In genomic region chr3:145923874-145924577, GRCm38 (mm10) we compare ENCODE assay signal across 8 mouse cellular contexts. TPM values are rescaled to one million over a fixed set of nuclear protein-coding genes. Genes with fewer than 3 reads are reported as not detected.
A peak's percentile ranks its signal among the peaks of the same experiment; 100 is the strongest.
DNase-seq lines count a peak whose midpoint lies in the region; ATAC-seq lines count a peak whose summit lies in the region.

No protein-coding gene starts in this region.

- peak overlapping the region; percentile 78 for H3K4me2 ChIP-seq in hindbrain, embryonic 14.5 days (replicated peaks)

- H3K9me3 ChIP-seq in hindbrain, embryonic 14.5 days (ENCODE audit: control insufficient read depth, low read length) = no peaks in the 10 kb centered on the region

- H3K9ac ChIP-seq in hindbrain, embryonic 14.5 days = peak overlapping the region; percentile 93

- DNase-seq in R1 (ENCODE audit: low read depth, low spot score) = peak; percentile 99
- DNase-seq in cerebellum, postnatal 25 days = peak; percentile 97 to 99
- peak; percentile 94 to 97 for DNase-seq in frontal cortex, postnatal 25 days (ENCODE audit: low spot score in 2 of 2)
- peak; percentile 99 for DNase-seq in hindbrain, embryonic 14.5 days (ENCODE audit: low spot score)
- peak; percentile 97 to 99 for DNase-seq in layer of hippocampus, postnatal 36 days
- peak; percentile 100 for DNase-seq in lung, postnatal 36 days
- DNase-seq in retina, postnatal 1 day = peak; percentile 100
- DNase-seq in urinary bladder, adult 18-20 months (ENCODE audit: low spot score in 2 of 2) = peak; percentile 98 to 99

- peaks cover 14% of the 10 kb centered on the region for H3K4me1 ChIP-seq in hindbrain, embryonic 14.5 days (replicated peaks; ENCODE audit: control insufficient read depth, insufficient read depth, low read length)

- peak overlapping the region; percentile 80 for H3K27ac ChIP-seq in hindbrain, embryonic 14.5 days

- WGBS in hindbrain, embryonic 14.5 days = under 1% methylated on average over 55 of the region's 58 CpGs

- H3K36me3 ChIP-seq in hindbrain, embryonic 14.5 days (replicated peaks; ENCODE audit: control insufficient read depth, insufficient read depth) = peaks cover 4% of the 10 kb centered on the region; the same call in 1 of the 2 replicates

- ATAC-seq in hindbrain, embryonic 14.5 days (ENCODE audit: low FRiP score) = peak; percentile 100

- no peaks in the 10 kb centered on the region for H3K27me3 ChIP-seq in hindbrain, embryonic 14.5 days (ENCODE audit: control insufficient read depth, insufficient read depth, low read length)

- peak overlapping the region; percentile 86 for H3K4me3 ChIP-seq in hindbrain, embryonic 14.5 days (replicated peaks; ENCODE audit: low read length)

RNA-seq across cellular contexts. Expression of gene Bcl10, which starts 1.4 kb away (rescaled TPM):
- 37.9 and 39.9 TPM in 2 replicates for polyA plus RNA-seq in hindbrain, embryonic 14.5 days (2014; fragmentation: Nextera tagmentation; extraction: Ambion mirVana)
- total RNA-seq in layer of hippocampus, postnatal 36 days (2021) = 10 to 100 TPM; 12.0 to 12.8 TPM

RNA-seq across cellular contexts. Expression of gene 2410004B18Rik, which starts 13.8 kb away (rescaled TPM):
- polyA plus RNA-seq in hindbrain, embryonic 14.5 days (2014; fragmentation: Nextera tagmentation; extraction: Ambion mirVana) = 79.7 and 86.5 TPM in 2 replicates
- 10 to 100 TPM; 43.9 to 44.7 TPM for total RNA-seq in layer of hippocampus, postnatal 36 days (2021)

Comparison
In these comparisons a context has a peak if more than half of its experiments do, and no peak if none do; other contexts are left out.
1. Peak in every context shown above with its lines: DNase-seq, ATAC-seq, H3K4me3 ChIP-seq and H3K27ac ChIP-seq.